Comparison of ENCODE assay signal across 8 mouse cellular contexts in the genomic region with DNA sequence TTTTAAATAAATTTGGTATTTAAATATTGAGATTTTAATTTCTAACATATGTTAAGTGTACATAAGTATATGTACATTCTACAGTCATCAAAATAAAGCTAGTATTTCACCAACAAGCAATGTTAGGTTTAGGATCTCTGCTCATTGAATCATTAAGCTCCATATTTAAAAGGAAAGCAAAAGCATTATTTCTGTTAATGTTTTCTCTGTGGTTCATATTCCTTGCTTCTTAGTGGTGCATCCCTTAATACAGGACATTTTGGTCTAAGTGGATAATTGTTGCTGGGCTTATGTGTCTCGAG. TPM values are rescaled to one million over a fixed set of nuclear protein-coding genes. Genes with fewer than 3 reads are reported as not detected.
DNase-seq lines count a peak whose midpoint lies in the region; ATAC-seq lines count a peak whose summit lies in the region.

No protein-coding gene starts in this region.

- no peaks in the 10 kb centered on the region for H3K27me3 ChIP-seq in heart, embryonic 13.5 days (replicated peaks)
- H3K27me3 ChIP-seq in neural tube, embryonic 11.5 days (ENCODE audit: control insufficient read depth, insufficient read depth, low read length), result no peaks in the 10 kb centered on the region
- H3K27me3 ChIP-seq in limb, embryonic 12.5 days, result no peaks in the 10 kb centered on the region
- no peaks in the 10 kb centered on the region for H3K27me3 ChIP-seq in neural tube, embryonic 15.5 days (replicated peaks)

- no peak overlapping the region for H3K9ac ChIP-seq in heart, embryonic 13.5 days
- H3K9ac ChIP-seq in neural tube, embryonic 11.5 days (ENCODE audit: low read length), result no peak overlapping the region
- H3K9ac ChIP-seq in limb, embryonic 12.5 days (replicated peaks), result no peak overlapping the region
- H3K9ac ChIP-seq in neural tube, embryonic 15.5 days (replicated peaks), result no peak overlapping the region

- no peak overlapping the region for H3K27ac ChIP-seq in heart, embryonic 13.5 days (replicated peaks)
- H3K27ac ChIP-seq in neural tube, embryonic 11.5 days (ENCODE audit: low read depth, low read length), result no peak overlapping the region
- no peak overlapping the region for H3K27ac ChIP-seq in limb, embryonic 12.5 days
- H3K27ac ChIP-seq in neural tube, embryonic 15.5 days (replicated peaks), result 0 out of 2 replicates have a peak overlapping the region, but pooled peaks have one; percentile 63

- DNase-seq in heart, postnatal 25 days (ENCODE audit: low spot score), result no peak
- DNase-seq in neural tube, embryonic 11.5 days (ENCODE audit: low spot score), result no peak
- DNase-seq in neural tube, embryonic 10.5 days (ENCODE audit: extremely low spot score, low spot score), result no peak
- DNase-seq in adipocyte (ENCODE audit: low spot score), result no peak
- DNase-seq in thymus, adult 18-20 months, result no peak

- no peak for ATAC-seq in heart, embryonic 13.5 days (ENCODE audit: extremely low read depth, insufficient number of reproducible peaks, low FRiP score, low TSS enrichment)
- ATAC-seq in neural tube, embryonic 11.5 days (ENCODE audit: insufficient read depth, low FRiP score, low TSS enrichment), result no peak
- ATAC-seq in limb, embryonic 12.5 days (ENCODE audit: insufficient number of reproducible peaks, insufficient read depth, low FRiP score, low TSS enrichment, low read depth), result no peak
- no peak for ATAC-seq in neural tube, embryonic 15.5 days (ENCODE audit: low FRiP score)

- peak overlapping the region; percentile 98 for H3K4me2 ChIP-seq in heart, embryonic 13.5 days
- H3K4me2 ChIP-seq in neural tube, embryonic 11.5 days (ENCODE audit: low read depth), result 0 out of 2 replicates have a peak overlapping the region, but pooled peaks have one; percentile 19
- peak overlapping the region; percentile 90; the same call in 1 of the 2 replicates for H3K4me2 ChIP-seq in limb, embryonic 12.5 days
- H3K4me2 ChIP-seq in neural tube, embryonic 15.5 days, result peak overlapping the region; percentile 44

- intact Hi-C loops in heart, postnatal 25 days (cut with DNase I), result loop anchor here (5.0 kb wide), 1 partner anchor 76 kb away; a partner anchor contains a TSS

- H3K4me1 ChIP-seq in heart, embryonic 13.5 days, result peaks cover 26% of the 10 kb centered on the region
- peaks cover 11% of the 10 kb centered on the region; the same call in 1 of the 2 replicates for H3K4me1 ChIP-seq in neural tube, embryonic 11.5 days (ENCODE audit: control insufficient read depth, insufficient read depth, low read length)
- peaks cover 13% of the 10 kb centered on the region for H3K4me1 ChIP-seq in limb, embryonic 12.5 days (replicated peaks)
- H3K4me1 ChIP-seq in neural tube, embryonic 15.5 days, result peaks cover 16% of the 10 kb centered on the region

- no peaks in the 10 kb centered on the region for H3K9me3 ChIP-seq in heart, embryonic 13.5 days
- no peaks in the 10 kb centered on the region for H3K9me3 ChIP-seq in neural tube, embryonic 11.5 days (ENCODE audit: control insufficient read depth, low read length)
- no peaks in the 10 kb centered on the region for H3K9me3 ChIP-seq in limb, embryonic 12.5 days
- no peaks in the 10 kb centered on the region for H3K9me3 ChIP-seq in neural tube, embryonic 15.5 days (replicated peaks)

- peak overlapping the region; percentile 94; the same call in 1 of the 2 replicates for H3K4me3 ChIP-seq in heart, embryonic 13.5 days
- H3K4me3 ChIP-seq in neural tube, embryonic 11.5 days (ENCODE audit: low read depth, low read length), result no peak overlapping the region
- H3K4me3 ChIP-seq in limb, embryonic 12.5 days (replicated peaks), result no peak overlapping the region
- H3K4me3 ChIP-seq in neural tube, embryonic 15.5 days (replicated peaks), result peak overlapping the region; percentile 69

- no peaks in the 10 kb centered on the region for H3K36me3 ChIP-seq in heart, embryonic 13.5 days
- no peaks in the 10 kb centered on the region for H3K36me3 ChIP-seq in neural tube, embryonic 11.5 days (ENCODE audit: control insufficient read depth, insufficient read depth, low read length)
- H3K36me3 ChIP-seq in limb, embryonic 12.5 days, result no peaks in the 10 kb centered on the region; the same call in 1 of the 2 replicates
- no peaks in the 10 kb centered on the region for H3K36me3 ChIP-seq in neural tube, embryonic 15.5 days

- WGBS in heart, embryonic 13.5 days, result 75% methylated on average over 1 of the region's 1 CpGs
- WGBS in neural tube, embryonic 11.5 days, result 88% methylated on average over 1 of the region's 1 CpGs
- WGBS in limb, embryonic 12.5 days, result 90% methylated on average over 1 of the region's 1 CpGs
- 85% methylated on average over 1 of the region's 1 CpGs for WGBS in neural tube, embryonic 15.5 days

RNA-seq across cellular contexts. Expression of a gene that starts 9.4 kb away (rescaled TPM):
- polyA plus RNA-seq in heart, embryonic 13.5 days (2015; fragmentation: Nextera tagmentation; extraction: Ambion mirVana), result 32.0 and 33.3 TPM in 2 replicates
- total RNA-seq in heart, postnatal 25 days (2021), result 10 to 100 TPM; 24.5 to 26.6 TPM
- polyA plus RNA-seq in neural tube, embryonic 11.5 days (2014; fragmentation: Nextera tagmentation; extraction: Ambion mirVana), result 40.2 and 40.4 TPM in 2 replicates
- polyA plus RNA-seq in limb, embryonic 12.5 days (2016; fragmentation: Nextera tagmentation; extraction: Ambion mirVana), result 43.2 and 44.2 TPM in 2 replicates
- 46.1 and 47.3 TPM in 2 replicates for polyA plus RNA-seq in neural tube, embryonic 15.5 days (2015; fragmentation: Nextera tagmentation; extraction: Ambion mirVana)

RNA-seq across cellular contexts. Expression of a gene that starts 36.1 kb away (rescaled TPM):
- polyA plus RNA-seq in heart, embryonic 13.5 days (2015; fragmentation: Nextera tagmentation; extraction: Ambion mirVana), result 40.6 and 43.9 TPM in 2 replicates
- 10 to 100 TPM; 16.1 to 16.7 TPM for total RNA-seq in heart, postnatal 25 days (2021)
- 62.1 and 62.4 TPM in 2 replicates for polyA plus RNA-seq in neural tube, embryonic 11.5 days (2014; fragmentation: Nextera tagmentation; extraction: Ambion mirVana)
- polyA plus RNA-seq in limb, embryonic 12.5 days (2016; fragmentation: Nextera tagmentation; extraction: Ambion mirVana), result 87.7 and 88.5 TPM in 2 replicates
- polyA plus RNA-seq in neural tube, embryonic 15.5 days (2015; fragmentation: Nextera tagmentation; extraction: Ambion mirVana), result 86.2 and 89.1 TPM in 2 replicates

Comparison
In these comparisons a context has a peak if more than half of its experiments do, and no peak if none do; other contexts are left out.
1. H3K4me3 ChIP-seq: peak in heart, embryonic 13.5 days (single experiment) and neural tube, embryonic 15.5 days (single experiment); none in neural tube, embryonic 11.5 days (single experiment) and limb, embryonic 12.5 days (single experiment).
2. H3K4me2 ChIP-seq: peak in every context shown above with its lines; median percentile 98 in heart, embryonic 13.5 days; 90 in limb, embryonic 12.5 days; 44 in neural tube, embryonic 15.5 days; 19 in neural tube, embryonic 11.5 days.